Mouse (Mus musculus) heart, adult 11 months (tissue): ENCODE data around the gene Ctdspl.

ENCODE experiments used
- DNase-seq: peaks from one replicate; pipeline ENCODE4 v3.0.0; 2022

The Ctdspl gene

GRCm38 (mm10) chr9:119068266-119068665, 142.0 kb downstream of the Ctdspl start:
- no peak for DNase-seq

GRCm38 (mm10) chr9:119070173-119070825, 144.0 kb downstream of the Ctdspl start:
- DNase-seq, result peak; percentile 93

GRCm38 (mm10) chr9:119071786-119072185, 145.5 kb downstream of the Ctdspl start:
- DNase-seq, result peak; percentile 90

- DNase-seq, result peak; percentile 95
These were observed 147.1 kb downstream of the Ctdspl start for GRCm38 (mm10) chr9:119073184-119073895.

GRCm38 (mm10) chr9:119075685-119076084, 149.4 kb downstream of the Ctdspl start:
- no peak for DNase-seq

GRCm38 (mm10) chr9:119080040-119080675, 153.9 kb downstream of the Ctdspl start:
- no peak for DNase-seq

- DNase-seq, result no peak
These were observed 155.8 kb downstream of the Ctdspl start for GRCm38 (mm10) chr9:119082039-119082438.

- no peak for DNase-seq
These were observed 156.6 kb downstream of the Ctdspl start for GRCm38 (mm10) chr9:119082656-119083430.

- DNase-seq, result no peak
These were observed 157.7 kb downstream of the Ctdspl start for GRCm38 (mm10) chr9:119083966-119084365.

GRCm38 (mm10) chr9:119086451-119086850, 160.2 kb downstream of the Ctdspl start:
- DNase-seq, result no peak

GRCm38 (mm10) chr9:119087309-119087708, 161.1 kb downstream of the Ctdspl start:
- peak; percentile 91 for DNase-seq

- peak; percentile 99 for DNase-seq
These were observed 162.0 kb downstream of the Ctdspl start for GRCm38 (mm10) chr9:119088148-119088801.

GRCm38 (mm10) chr9:119089437-119089836, 163.2 kb downstream of the Ctdspl start:
- DNase-seq, result peak; percentile 89

- peak; percentile 92 for DNase-seq
These were observed 164.2 kb downstream of the Ctdspl start for GRCm38 (mm10) chr9:119090462-119090861.

- peak; percentile 96 for DNase-seq
These were observed 165.5 kb downstream of the Ctdspl start for GRCm38 (mm10) chr9:119091581-119092310.

- peak; percentile 98 for DNase-seq
These were observed 166.5 kb downstream of the Ctdspl start for GRCm38 (mm10) chr9:119092473-119093418.
